Mouse (Mus musculus): ENCODE data around the gene Pcnp.
"Not testable (repeated sequence)": the region's sequence is repeated elsewhere in the genome, so short reads cannot be mapped to it uniquely, and the experiment has no call there.

Pcnp gene

GRCm38 (mm10) chr16:56029661-56030082, at the start of gene Pcnp:
Gene Pcnp, minus strand, starts transcription at chr16:56029739.
- peak; percentile 97 for DNase-seq

GRCm38 (mm10) chr16:56076121-56076869, 46.8 kb upstream of the Pcnp start:
- no peak for DNase-seq

GRCm38 (mm10) chr16:56075222-56076111, 45.9 kb upstream of the Pcnp start:
- DNase-seq: peak; percentile 89

GRCm38 (mm10) chr16:56074565-56074964, 45.0 kb upstream of the Pcnp start:
- peak; percentile 36 for DNase-seq

GRCm38 (mm10) chr16:56074122-56074521, 44.6 kb upstream of the Pcnp start:
- DNase-seq: no peak

GRCm38 (mm10) chr16:56073150-56073549, 43.6 kb upstream of the Pcnp start:
- DNase-seq: not testable (repeated sequence)

GRCm38 (mm10) chr16:56072533-56072932, 43.0 kb upstream of the Pcnp start:
- DNase-seq: no peak

GRCm38 (mm10) chr16:56071317-56072232, 42.0 kb upstream of the Pcnp start:
- peak; percentile 20 for DNase-seq

GRCm38 (mm10) chr16:56068523-56069070, 39.1 kb upstream of the Pcnp start:
- DNase-seq: no peak

GRCm38 (mm10) chr16:56066113-56066512, 36.6 kb upstream of the Pcnp start:
- DNase-seq: no peak

GRCm38 (mm10) chr16:56064334-56064990, 34.9 kb upstream of the Pcnp start:
- peak; percentile 68 for DNase-seq

- DNase-seq: no peak
These were observed 33.4 kb upstream of the Pcnp start for GRCm38 (mm10) chr16:56062981-56063380.

- no peak for DNase-seq
These were observed 32.6 kb upstream of the Pcnp start for GRCm38 (mm10) chr16:56061995-56062594.

GRCm38 (mm10) chr16:56058151-56058550, 28.6 kb upstream of the Pcnp start:
- no peak for DNase-seq

GRCm38 (mm10) chr16:56056944-56057590, 27.5 kb upstream of the Pcnp start:
- DNase-seq: no peak

- no peak for DNase-seq
These were observed 26.4 kb upstream of the Pcnp start for GRCm38 (mm10) chr16:56055911-56056310.

GRCm38 (mm10) chr16:56048038-56048437, 18.5 kb upstream of the Pcnp start, which contains the start of gene Senp7:
Gene Senp7, plus strand, starts transcription at chr16:56048338.
- DNase-seq: not testable (repeated sequence)

GRCm38 (mm10) chr16:56038090-56038489, 8.6 kb upstream of the Pcnp start:
- DNase-seq: no peak

GRCm38 (mm10) chr16:56037138-56038010, 7.8 kb upstream of the Pcnp start, which contains the start of gene Trmt10c:
Gene Trmt10c, minus strand, starts transcription at chr16:56037819.
- DNase-seq: peak; percentile 95

- DNase-seq: no peak
These were observed 7.0 kb upstream of the Pcnp start for GRCm38 (mm10) chr16:56036501-56036900.

Data from thymus, postnatal 14 days (tissue).